Mouse (Mus musculus) layer of hippocampus, adult 9-10 months (tissue): ENCODE data around the gene Ogn.

Source experiments
- DNase-seq: peaks from one replicate; pipeline ENCODE4 v3.0.0; 2022; ENCODE audit warnings: low spot score

The Ogn gene

GRCm38 (mm10) chr13:49644731-49645529 is 37.1 kb downstream of the Ogn start:
- DNase-seq: peak; percentile 55

- no peak for DNase-seq
Observed at GRCm38 (mm10) chr13:49646019-49646418, 38.2 kb downstream of the Ogn start.

GRCm38 (mm10) chr13:49651136-49651535 is 43.3 kb downstream of the Ogn start:
- DNase-seq: no peak

GRCm38 (mm10) chr13:49651781-49652351 is 44.0 kb downstream of the Ogn start:
- no peak for DNase-seq

GRCm38 (mm10) chr13:49652481-49653179 is 44.8 kb downstream of the Ogn start, which contains the start of the genes Cenpp and Nol8:
Gene Cenpp (minus strand): TSS chr13:49652785.
Gene Nol8 (plus strand): TSS chr13:49653078.
- peak; percentile 94 for DNase-seq

GRCm38 (mm10) chr13:49653180-49653541 is 45.3 kb downstream of the Ogn start:
- DNase-seq: no peak
